Mouse (Mus musculus): ENCODE measurements around the gene Map2k7. TPM values are rescaled to one million over a fixed set of nuclear protein-coding genes. Genes with fewer than 3 reads are reported as not detected.

Map2k7 gene
- polyA plus RNA-seq, 1 experiment from 2014 or later, result 16.9 TPM

DNA sequence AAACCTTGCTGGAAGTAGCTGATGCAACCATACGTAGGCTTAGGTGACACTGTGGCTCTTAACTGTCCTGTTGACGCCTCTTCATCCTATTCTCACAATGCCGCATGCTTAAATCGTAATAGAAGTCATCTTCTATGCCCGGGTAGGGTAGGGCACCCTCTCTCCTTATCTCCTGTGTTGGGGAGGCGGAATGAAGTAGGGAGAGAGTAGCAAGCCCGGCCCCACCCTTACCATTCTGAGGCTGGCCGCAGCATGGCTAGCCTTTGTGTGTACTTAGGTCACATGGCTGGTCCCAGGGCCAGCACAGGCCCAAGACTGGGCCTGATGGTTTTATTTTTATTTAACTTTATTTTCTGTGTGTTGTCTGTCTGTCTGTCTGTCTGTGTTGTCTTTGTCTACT, 8.7 kb downstream of the Map2k7 start:
- Histone ChIP-seq H3K27me3 (ENCODE audit: control insufficient read depth, insufficient read depth, low read length) (no peaks in the 10 kb centered on the region), H3K4me3 (ENCODE audit: control insufficient read depth in 1 of 2, insufficient read depth in 1 of 2, low read depth in 1 of 2, low read length in 2 of 2) (no peak overlapping the region), H3K36me3 (ENCODE audit: control insufficient read depth, insufficient read depth, low read length) (peaks cover 61% of the 10 kb centered on the region), H3K4me1 (ENCODE audit: control insufficient read depth in 2 of 2, insufficient read depth in 2 of 2, low read length in 2 of 2) (peaks cover 8 to 11% of the 10 kb centered on the region in 2 experiments; a peak in 3 of 4 replicates), H3K9me3 (ENCODE audit: control insufficient read depth, low read length) (no peaks in the 10 kb centered on the region), H3K27ac (replicated peaks in 1 of 2; ENCODE audit: control insufficient read depth in 1 of 2, insufficient read depth in 1 of 2, low read depth in 2 of 2, low read length in 2 of 2) (no peak overlapping the region), H3K9ac (ENCODE audit: low read length) (no peak overlapping the region), H3K4me2 (ENCODE audit: low read length) (no peak overlapping the region)
- no peak for ATAC-seq (ENCODE audit: insufficient number of reproducible peaks, insufficient read depth, low FRiP score, low read depth)
- 79% methylated on average over 8 of the region's 8 CpGs for WGBS

DNA sequence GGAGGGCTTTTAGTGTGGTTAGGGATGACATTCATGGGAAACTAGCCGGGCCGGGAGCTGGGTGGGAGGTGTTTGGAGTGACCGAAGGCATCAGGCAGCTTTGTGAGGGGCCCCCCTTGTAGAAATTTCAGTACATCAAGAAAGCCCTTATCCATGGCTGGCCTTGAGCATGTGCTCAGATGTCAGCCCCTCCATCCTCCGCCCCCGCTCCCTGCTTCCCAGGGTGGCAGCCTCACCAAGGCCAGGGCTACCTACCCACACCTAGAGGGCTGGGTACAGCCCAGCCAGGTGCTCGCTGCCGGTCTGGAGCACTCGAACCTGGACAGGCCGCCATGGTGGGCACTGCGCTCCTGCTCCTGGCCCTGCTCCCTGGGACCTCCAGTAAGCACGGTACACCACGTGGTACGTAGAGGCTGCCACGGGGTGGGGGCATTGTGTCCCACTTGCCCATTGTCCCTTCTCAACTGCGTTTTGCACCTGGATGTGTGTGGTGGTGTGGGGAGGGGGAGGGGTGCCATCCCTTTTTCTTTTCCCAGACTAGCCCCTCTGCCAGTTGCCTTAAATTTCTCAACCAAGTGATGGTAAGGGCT, 9.5 kb downstream of the Map2k7 start, which contains the start of gene Tgfbr3l:
Tgfbr3l (plus strand) TSS at position 264 of the 590 bp plus-strand sequence.
- ATAC-seq (ENCODE audit: insufficient number of reproducible peaks, insufficient read depth, low FRiP score, low read depth), result no peak
- H3K4me1 ChIP-seq (ENCODE audit: control insufficient read depth in 2 of 2, insufficient read depth in 2 of 2, low read length in 2 of 2), result peaks cover 12 to 16% of the 10 kb centered on the region in 2 experiments
- H3K27me3 ChIP-seq (ENCODE audit: control insufficient read depth, insufficient read depth, low read length), result no peaks in the 10 kb centered on the region
- 80% methylated on average over 15 of the region's 15 CpGs for WGBS
- peak within 1 kb of the TSS; percentile 4 to 53; a peak in 3 of 4 replicates for H3K27ac ChIP-seq (replicated peaks in 1 of 2; ENCODE audit: control insufficient read depth in 1 of 2, insufficient read depth in 1 of 2, low read depth in 2 of 2, low read length in 2 of 2)
- peaks cover 54% of the 10 kb centered on the region for H3K36me3 ChIP-seq (ENCODE audit: control insufficient read depth, insufficient read depth, low read length)
- peak within 1 kb of the TSS in 1 of 2 experiments; percentile 16; a peak in 1 of 4 replicates for H3K4me3 ChIP-seq (ENCODE audit: control insufficient read depth in 1 of 2, insufficient read depth in 1 of 2, low read depth in 1 of 2, low read length in 2 of 2)
- peak within 1 kb of the TSS; percentile 52 for H3K9ac ChIP-seq (ENCODE audit: low read length)
- H3K9me3 ChIP-seq (ENCODE audit: control insufficient read depth, low read length), result no peaks in the 10 kb centered on the region
- peak within 1 kb of the TSS; percentile 60 for H3K4me2 ChIP-seq (ENCODE audit: low read length)

DNA sequence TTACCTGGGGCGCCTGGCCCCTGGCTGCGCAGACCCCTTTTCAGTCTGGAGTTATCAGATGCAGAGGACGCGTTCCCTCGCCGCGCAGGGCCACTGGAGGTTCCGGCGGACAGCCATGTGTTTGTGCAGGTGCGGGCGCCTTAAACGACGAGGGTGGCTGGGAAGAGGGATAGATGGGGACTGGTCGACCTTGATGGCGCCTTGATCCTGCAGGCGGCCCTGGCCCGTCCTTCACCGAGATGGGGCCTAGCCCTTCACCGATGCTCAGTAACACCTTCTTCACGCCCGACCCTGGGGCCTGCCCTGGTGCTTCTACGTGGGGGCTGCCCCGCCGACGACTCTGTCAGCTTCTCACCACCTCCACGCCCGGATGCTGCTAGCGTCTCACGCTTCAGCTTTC, 10.7 kb downstream of the Map2k7 start:
- H3K4me1 ChIP-seq (ENCODE audit: control insufficient read depth in 2 of 2, insufficient read depth in 2 of 2, low read length in 2 of 2), result peaks cover 15 to 22% of the 10 kb centered on the region in 2 experiments
- WGBS, result 13% methylated on average over 29 of the region's 29 CpGs
- H3K9me3 ChIP-seq (ENCODE audit: control insufficient read depth, low read length), result no peaks in the 10 kb centered on the region
- peak overlapping the region in 1 of 2 experiments; percentile 16; a peak in 1 of 4 replicates for H3K4me3 ChIP-seq (ENCODE audit: control insufficient read depth in 1 of 2, insufficient read depth in 1 of 2, low read depth in 1 of 2, low read length in 2 of 2)
- H3K4me2 ChIP-seq (ENCODE audit: low read length), result peak overlapping the region; percentile 60
- H3K27ac ChIP-seq (replicated peaks in 1 of 2; ENCODE audit: control insufficient read depth in 1 of 2, insufficient read depth in 1 of 2, low read depth in 2 of 2, low read length in 2 of 2), result peak overlapping the region; percentile 4 to 53; a peak in 3 of 4 replicates
- H3K9ac ChIP-seq (ENCODE audit: low read length), result peak overlapping the region; percentile 52
- no peaks in the 10 kb centered on the region for H3K27me3 ChIP-seq (ENCODE audit: control insufficient read depth, insufficient read depth, low read length)
- H3K36me3 ChIP-seq (ENCODE audit: control insufficient read depth, insufficient read depth, low read length), result peaks cover 42% of the 10 kb centered on the region
- no peak for ATAC-seq (ENCODE audit: insufficient number of reproducible peaks, insufficient read depth, low FRiP score, low read depth)

DNA sequence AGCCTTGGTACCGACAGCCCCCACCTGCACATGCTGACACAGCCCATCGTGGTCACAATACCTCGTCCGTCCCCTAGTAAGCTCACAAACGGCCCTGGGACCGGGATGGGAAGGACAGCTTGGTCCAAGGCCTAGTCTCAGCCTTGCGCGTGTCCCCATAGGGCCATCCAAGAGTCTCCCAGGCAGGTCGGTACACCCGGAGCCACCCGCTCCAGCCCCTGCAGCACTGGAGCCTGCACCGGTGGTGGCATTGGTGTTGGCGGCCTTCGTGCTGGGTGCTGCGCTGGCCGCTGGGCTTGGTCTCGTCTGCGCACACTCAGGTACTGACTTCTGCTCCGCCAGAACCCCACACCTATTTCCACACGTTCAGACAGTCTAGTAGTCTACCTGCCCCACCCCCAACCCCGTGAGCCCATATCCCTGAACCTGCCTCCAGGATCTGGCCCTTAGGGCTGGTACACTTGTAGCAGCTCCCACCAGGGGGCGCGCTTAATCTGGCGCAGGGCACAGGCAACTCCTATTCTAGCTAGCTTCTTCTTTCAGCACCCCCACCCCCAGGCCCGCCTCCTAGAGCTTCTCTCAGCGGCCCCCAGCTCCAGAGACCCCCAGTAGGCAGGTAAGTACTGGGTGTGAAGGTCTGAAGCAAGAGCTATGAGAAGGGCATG, 11.9 kb downstream of the Map2k7 start:
- Histone ChIP-seq H3K27ac (replicated peaks in 1 of 2; ENCODE audit: control insufficient read depth in 1 of 2, insufficient read depth in 1 of 2, low read depth in 2 of 2, low read length in 2 of 2) (no peak overlapping the region), H3K9ac (ENCODE audit: low read length) (no peak overlapping the region), H3K4me2 (ENCODE audit: low read length) (no peak overlapping the region), H3K36me3 (ENCODE audit: control insufficient read depth, insufficient read depth, low read length) (peaks cover 42% of the 10 kb centered on the region), H3K4me1 (ENCODE audit: control insufficient read depth in 2 of 2, insufficient read depth in 2 of 2, low read length in 2 of 2) (peaks cover 15 to 24% of the 10 kb centered on the region in 2 experiments), H3K9me3 (ENCODE audit: control insufficient read depth, low read length) (no peaks in the 10 kb centered on the region), H3K27me3 (ENCODE audit: control insufficient read depth, insufficient read depth, low read length) (no peaks in the 10 kb centered on the region), H3K4me3 (ENCODE audit: control insufficient read depth in 1 of 2, insufficient read depth in 1 of 2, low read depth in 1 of 2, low read length in 2 of 2) (no peak overlapping the region)
- ATAC-seq (ENCODE audit: insufficient number of reproducible peaks, insufficient read depth, low FRiP score, low read depth), result no peak
- WGBS, result 37% methylated on average over 26 of the region's 26 CpGs

DNA sequence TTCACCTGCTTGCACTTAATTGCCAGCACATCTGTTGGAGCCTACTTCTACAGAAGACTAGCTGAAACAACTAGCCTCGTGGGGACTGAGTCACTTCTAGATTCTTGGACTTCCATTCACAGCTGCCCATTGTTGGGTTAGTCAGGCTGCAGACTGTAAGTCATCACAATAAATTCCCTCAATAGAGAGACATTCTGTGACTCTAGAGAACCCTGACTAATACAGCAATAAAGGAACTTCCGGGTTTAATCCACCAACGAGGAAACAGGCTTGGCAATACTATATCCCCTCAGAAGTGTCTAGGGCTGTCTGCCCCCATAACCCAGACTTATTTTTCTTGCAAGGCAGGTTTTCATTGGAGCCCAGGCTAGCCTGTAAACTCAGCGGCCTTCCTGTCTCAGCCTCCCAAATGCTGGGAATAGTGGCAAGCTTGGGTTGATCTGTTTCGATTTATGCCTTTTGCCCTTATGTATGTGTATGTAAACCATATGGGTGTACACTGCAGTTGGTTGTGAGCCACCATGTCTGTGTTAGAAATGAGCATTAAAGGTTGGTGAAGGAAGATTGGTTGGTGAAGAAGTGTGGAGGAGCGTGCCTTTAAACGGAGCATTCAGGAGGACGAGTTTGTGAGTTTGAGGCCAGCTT, 13.7 kb downstream of the Map2k7 start:
- Histone ChIP-seq H3K27me3 (ENCODE audit: control insufficient read depth, insufficient read depth, low read length) (no peaks in the 10 kb centered on the region), H3K9ac (ENCODE audit: low read length) (peak overlapping the region; percentile 90), H3K4me1 (ENCODE audit: control insufficient read depth in 2 of 2, insufficient read depth in 2 of 2, low read length in 2 of 2) (peaks cover 15 to 27% of the 10 kb centered on the region in 2 experiments), H3K9me3 (ENCODE audit: control insufficient read depth, low read length) (no peaks in the 10 kb centered on the region), H3K4me3 (ENCODE audit: control insufficient read depth in 1 of 2, insufficient read depth in 1 of 2, low read depth in 1 of 2, low read length in 2 of 2) (peak overlapping the region; percentile 89 to 93), H3K36me3 (ENCODE audit: control insufficient read depth, insufficient read depth, low read length) (peaks cover 40% of the 10 kb centered on the region), H3K27ac (replicated peaks in 1 of 2; ENCODE audit: control insufficient read depth in 1 of 2, insufficient read depth in 1 of 2, low read depth in 2 of 2, low read length in 2 of 2) (peak overlapping the region in 1 of 2 experiments; percentile 88; a peak in 1 of 4 replicates), H3K4me2 (ENCODE audit: low read length) (peak overlapping the region; percentile 79)
- ATAC-seq (ENCODE audit: insufficient number of reproducible peaks, insufficient read depth, low FRiP score, low read depth), result no peak
- 42% methylated on average over 8 of the region's 8 CpGs for WGBS

DNA sequence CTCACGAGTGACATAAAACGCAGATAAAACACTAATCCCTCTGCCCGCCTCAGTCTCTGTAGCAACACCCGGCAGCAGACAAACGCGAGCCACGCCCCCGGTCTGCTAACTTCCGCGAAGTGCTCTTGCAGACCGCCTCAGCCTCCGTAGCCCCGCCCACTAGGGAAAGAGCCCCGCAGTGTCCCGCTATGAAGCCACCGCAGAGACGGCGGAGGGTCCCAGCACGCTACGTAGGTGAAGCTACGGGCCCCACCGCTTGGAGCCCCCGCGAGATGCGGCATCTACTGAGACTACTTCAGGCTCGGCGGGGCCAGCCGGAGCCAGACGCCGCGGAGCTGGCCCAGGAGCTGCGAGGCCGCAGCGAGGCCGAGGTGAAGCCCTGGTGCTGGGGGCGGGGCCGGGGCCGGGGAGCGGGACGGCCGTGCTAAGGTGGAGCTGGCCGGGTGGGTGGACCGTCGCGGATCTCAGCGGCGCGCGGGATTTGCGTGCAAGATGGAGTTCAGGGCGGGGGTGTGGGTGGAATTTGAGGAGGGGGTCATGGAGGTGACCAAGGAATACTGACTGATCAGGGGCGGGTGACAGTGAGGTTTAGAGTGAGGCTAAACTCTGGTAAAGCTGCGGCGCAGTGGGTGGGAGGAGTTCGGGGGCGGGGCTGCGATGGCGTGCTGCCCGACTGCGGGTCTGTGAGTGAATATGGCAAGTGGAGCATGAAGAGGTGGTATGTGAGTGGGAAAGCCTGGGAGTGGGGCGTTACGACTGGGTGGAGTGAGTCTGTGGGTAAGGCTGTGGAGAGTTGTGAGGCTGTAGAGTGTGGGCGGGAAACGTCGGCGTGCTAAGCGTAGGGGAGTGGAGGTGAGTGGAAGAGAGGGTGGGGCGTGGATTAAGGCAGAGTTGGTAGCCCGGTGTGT, 14.6 kb downstream of the Map2k7 start, which contains the start of gene Snapc2:
Snapc2 (plus strand) TSS at position 147 of the 908 bp plus-strand sequence.
- H3K9me3 ChIP-seq (ENCODE audit: control insufficient read depth, low read length), result no peaks in the 10 kb centered on the region

More for the DNA sequence above, 14.6 kb downstream of the Map2k7 start, which contains the start of gene Snapc2:
- 1% methylated on average over 69 of the region's 69 CpGs for WGBS
- Histone ChIP-seq H3K4me2 (ENCODE audit: low read length) (peak within 1 kb of the TSS; percentile 79), H3K27ac (replicated peaks in 1 of 2; ENCODE audit: control insufficient read depth in 1 of 2, insufficient read depth in 1 of 2, low read depth in 2 of 2, low read length in 2 of 2) (peak within 1 kb of the TSS; percentile 71 to 88), H3K36me3 (ENCODE audit: control insufficient read depth, insufficient read depth, low read length) (peaks cover 33% of the 10 kb centered on the region), H3K9ac (ENCODE audit: low read length) (peak within 1 kb of the TSS; percentile 90), H3K4me3 (ENCODE audit: control insufficient read depth in 1 of 2, insufficient read depth in 1 of 2, low read depth in 1 of 2, low read length in 2 of 2) (peak within 1 kb of the TSS; percentile 89 to 93), H3K4me1 (ENCODE audit: control insufficient read depth in 2 of 2, insufficient read depth in 2 of 2, low read length in 2 of 2) (peaks cover 20 to 33% of the 10 kb centered on the region in 2 experiments), H3K27me3 (ENCODE audit: control insufficient read depth, insufficient read depth, low read length) (no peaks in the 10 kb centered on the region)
- ATAC-seq (ENCODE audit: insufficient number of reproducible peaks, insufficient read depth, low FRiP score, low read depth), result peak; percentile 84

Measured in heart, embryonic 14.5 days (tissue).